Mouse (Mus musculus): Measurements from ENCODE around the gene 2300009A05Rik.

The 2300009A05Rik gene

GRCm38 (mm10) chr9:63346029-63346428 lies 53.0 kb downstream of the 2300009A05Rik start:
- peak in 1 of 2 experiments; percentile 10 for DNase-seq
